Mouse (Mus musculus) C2C12 (cell line): ENCODE measurements around the gene Irf2.

Source experiments
- CTCF ChIP-seq: IDR thresholded peaks from one replicate; pipeline ENCODE4 v1.5.1; 2011; ENCODE audit not compliant: control insufficient read depth, insufficient read depth, insufficient read length
- FOSL1 ChIP-seq: IDR thresholded peaks from one replicate; pipeline ENCODE4 v1.8.0; 2011; ENCODE audit warnings: mild to moderate bottlenecking, low read length; ENCODE audit not compliant: poor library complexity, insufficient read depth, severe bottlenecking
- MAX ChIP-seq: IDR thresholded peaks from one replicate; pipeline ENCODE4 v1.6.1; 2011; ENCODE audit warnings: mild to moderate bottlenecking, control low read depth
- MYOD1 ChIP-seq: IDR thresholded peaks from one replicate; pipeline ENCODE4 v1.6.1; 2011; ENCODE audit warnings: low read depth; ENCODE audit not compliant: control insufficient read depth, insufficient read length
- MYOG ChIP-seq: IDR thresholded peaks from one replicate; pipeline ENCODE4 v1.6.1; 2011; ENCODE audit not compliant: control insufficient read depth, insufficient read length; ENCODE audit errors: extremely low read depth
- USF1 ChIP-seq: IDR thresholded peaks from one replicate; pipeline ENCODE4 v1.6.1; 2011; ENCODE audit warnings: low read depth, mild to moderate bottlenecking, control low read depth, moderate library complexity

DNA sequence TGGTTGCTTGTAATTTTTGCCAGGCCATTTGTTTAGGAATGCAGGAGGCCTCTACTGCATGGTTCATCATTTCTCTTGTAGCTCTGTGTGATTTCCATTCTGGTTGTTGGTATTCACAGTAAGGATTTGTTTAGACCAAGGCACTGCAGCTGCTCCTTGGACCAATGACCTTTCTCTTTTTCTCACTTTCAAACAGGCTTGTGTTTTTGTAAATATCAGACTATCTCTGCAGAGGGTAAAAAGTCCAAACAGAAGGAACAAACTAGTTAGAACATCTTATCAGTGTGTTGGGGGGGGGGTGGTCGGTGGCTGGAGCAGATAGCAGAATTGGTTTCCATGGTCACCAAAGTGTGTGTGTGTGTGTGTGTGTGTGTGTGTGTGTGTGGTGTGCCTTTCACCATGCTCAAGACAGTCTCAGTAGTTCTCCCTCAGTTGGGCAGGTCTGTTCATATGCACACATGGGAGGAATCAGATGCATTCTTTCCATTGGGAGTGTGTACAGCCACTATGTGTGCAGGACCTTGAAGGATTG is 61.7 kb downstream of the Irf2 start:
- TF ChIP-seq CTCF, result no peak
- TF ChIP-seq USF1, result no peak
- no peak for TF ChIP-seq MYOG
- no peak for TF ChIP-seq MAX
- no peak for TF ChIP-seq MYOD1
- no peak for TF ChIP-seq FOSL1
